Mouse (Mus musculus): ENCODE measurements around the gene Fars2. TPM values are rescaled to one million over a fixed set of nuclear protein-coding genes. Genes with fewer than 3 reads are reported as not detected.

Gene Fars2
- polyA plus RNA-seq, 1 experiment from 2014 or later: 31.4 TPM

GRCm38 (mm10) chr13:36679345-36679744 lies 562.1 kb downstream of the Fars2 start:
- DNase-seq (ENCODE audit: low read depth, low spot score) (no peak), ATAC-seq (no peak)
- ChIA-PET CTCF (no interaction called here), POLR2A (no interaction called here)
- in situ Hi-C loops (cut with MboI; ENCODE audit: low pct_unique_long_range_greater_than_20kb): no loop called here
- H3K27me3 ChIP-seq: peaks cover 11% of the 10 kb centered on the region
- TF ChIP-seq CTCF (IDR thresholded peaks at IDR 0.05): no peak

DNA sequence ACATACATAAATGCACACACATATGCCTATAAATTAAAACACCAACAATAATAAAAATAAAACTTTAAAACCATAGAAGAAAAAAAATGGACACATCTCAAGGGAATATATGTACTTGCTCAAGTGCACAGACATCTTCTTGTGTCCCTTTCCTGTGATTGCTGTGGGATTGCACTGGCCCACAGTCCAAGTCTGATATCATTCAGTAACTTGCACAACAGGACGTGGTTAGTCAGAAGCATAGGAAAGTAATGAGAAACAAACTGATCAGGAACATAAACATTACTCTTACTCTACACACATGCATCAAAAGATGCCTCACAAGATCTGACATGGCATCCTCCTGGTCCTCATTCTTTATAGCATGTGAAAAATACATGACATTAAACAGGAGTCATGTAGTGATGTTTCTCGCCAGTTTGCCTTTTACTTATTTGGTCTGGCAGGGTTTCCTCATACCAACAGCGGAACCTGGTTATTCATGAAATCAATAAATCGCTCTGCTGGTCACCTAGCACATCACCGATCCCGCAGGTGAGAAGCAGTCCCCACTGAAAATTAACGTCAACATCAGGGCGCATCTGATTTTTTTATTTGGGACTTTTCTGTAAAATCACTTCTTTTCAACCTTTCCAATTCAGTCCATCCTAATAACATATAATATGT lies 563.6 kb downstream of the Fars2 start:
- DNase-seq (ENCODE audit: low read depth, low spot score) (no peak), ATAC-seq (no peak)
- TF ChIP-seq CTCF (IDR thresholded peaks at IDR 0.05): no peak
- POLR2A ChIA-PET: no interaction called here
- CTCF ChIA-PET: no interaction called here
- H3K27me3 ChIP-seq: peaks cover 7% of the 10 kb centered on the region
- in situ Hi-C loops (cut with MboI; ENCODE audit: low pct_unique_long_range_greater_than_20kb): no loop called here

DNA sequence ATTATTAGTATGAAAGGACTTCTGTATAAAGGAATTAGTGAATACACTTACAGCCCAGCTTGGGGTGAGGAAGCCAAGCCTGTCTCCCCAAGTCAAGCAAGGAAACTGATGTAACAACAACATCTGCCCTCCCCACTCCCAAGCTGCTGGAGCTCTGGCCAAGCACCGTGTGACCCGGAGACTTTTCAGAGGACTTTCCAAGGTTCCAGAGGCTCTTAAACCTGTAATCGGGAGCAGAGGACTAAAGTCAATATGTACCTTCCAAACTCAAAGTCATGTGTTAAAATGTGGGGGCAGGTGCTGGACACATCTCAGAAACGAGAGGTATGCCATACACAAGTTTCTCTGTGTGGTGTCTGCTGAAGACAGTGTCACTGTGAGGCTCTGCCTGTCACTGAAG lies 566.4 kb downstream of the Fars2 start:
- DNase-seq (ENCODE audit: low read depth, low spot score): no peak

DNA sequence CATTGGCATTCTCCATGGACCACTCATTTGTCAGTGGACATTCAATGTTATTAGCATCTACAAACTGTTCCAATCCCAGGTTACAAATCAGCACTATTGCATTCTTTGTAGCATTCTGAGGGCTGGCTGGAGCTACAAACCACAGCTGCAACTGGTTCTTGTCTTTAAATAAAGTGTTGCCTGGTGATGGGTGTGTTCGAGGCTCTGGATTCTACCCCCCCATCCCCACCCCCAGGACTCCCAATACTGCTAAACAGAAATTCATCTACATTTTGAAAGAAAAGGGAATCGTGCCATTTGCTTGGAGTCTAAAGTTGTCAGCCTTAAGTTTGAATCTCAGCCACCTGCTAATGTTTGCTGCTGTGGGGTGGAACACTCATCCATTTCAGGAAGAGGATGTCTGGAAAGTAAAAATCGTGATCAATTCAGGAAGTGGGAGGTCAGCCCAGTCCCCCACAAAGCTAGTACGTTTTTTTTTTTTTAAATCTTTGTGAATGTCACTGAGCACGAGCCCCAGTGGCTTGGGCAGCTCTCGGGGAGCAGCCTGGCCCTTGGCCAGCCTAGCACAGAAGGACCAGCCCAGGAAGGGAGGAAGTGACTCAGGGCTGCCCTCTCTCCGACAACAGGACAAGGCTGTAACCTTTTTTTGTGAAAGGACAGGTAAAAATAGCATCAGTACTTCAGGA lies 578.4 kb downstream of the Fars2 start:
- in situ Hi-C loops (cut with MboI; ENCODE audit: low pct_unique_long_range_greater_than_20kb): no loop called here
- H3K27me3 ChIP-seq: no peaks in the 10 kb centered on the region
- POLR2A ChIA-PET: no interaction called here
- ATAC-seq: no peak
- CTCF ChIA-PET: no interaction called here
- DNase-seq (ENCODE audit: low read depth, low spot score): peak; percentile 3
- TF ChIP-seq CTCF (IDR thresholded peaks at IDR 0.05): no peak

More for the DNA sequence above, 566.4 kb downstream of the Fars2 start:
- TF ChIP-seq CTCF (IDR thresholded peaks at IDR 0.05): no peak
- ChIA-PET CTCF (no interaction called here), POLR2A (no interaction called here)
- no peaks in the 10 kb centered on the region for H3K27me3 ChIP-seq
- in situ Hi-C loops (cut with MboI; ENCODE audit: low pct_unique_long_range_greater_than_20kb): no loop called here
- no peak for ATAC-seq

DNA sequence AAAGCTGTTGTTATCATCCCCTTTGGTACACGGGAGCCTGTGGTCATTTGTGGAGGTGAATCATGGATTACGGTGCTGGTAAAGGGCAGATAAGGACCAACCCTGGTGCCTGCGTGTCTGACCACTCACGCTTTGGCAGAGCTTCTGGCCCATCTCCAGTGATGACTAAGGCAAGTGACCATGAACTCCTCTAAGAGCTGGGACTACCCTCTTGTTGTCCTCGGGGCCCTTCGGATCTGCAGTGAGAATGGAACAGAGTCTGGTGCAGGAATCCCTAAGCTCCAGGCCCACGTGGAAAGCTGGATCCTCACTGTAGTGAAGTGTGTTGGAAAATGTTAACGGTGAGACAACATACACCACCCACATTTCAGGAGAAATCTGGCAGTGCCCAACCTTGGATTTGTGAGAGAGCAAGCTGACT lies 579.1 kb downstream of the Fars2 start:
- ChIA-PET POLR2A (no interaction called here), CTCF (interaction anchor here (0.6 kb wide), 1 partner anchor 61 kb away, joined by 3 read pairs; no protein-coding TSS in a partner anchor)
- DNase-seq (ENCODE audit: low read depth, low spot score) (peak; percentile 19), ATAC-seq (no peak)
- no peak for TF ChIP-seq CTCF (IDR thresholded peaks at IDR 0.05)
- no peaks in the 10 kb centered on the region for H3K27me3 ChIP-seq
- in situ Hi-C loops (cut with MboI; ENCODE audit: low pct_unique_long_range_greater_than_20kb): no loop called here

GRCm38 (mm10) chr13:36707088-36707690 lies 590.0 kb downstream of the Fars2 start:
- no peak for TF ChIP-seq CTCF (IDR thresholded peaks at IDR 0.05)
- H3K27me3 ChIP-seq: no peaks in the 10 kb centered on the region
- ATAC-seq: no peak
- in situ Hi-C loops (cut with MboI; ENCODE audit: low pct_unique_long_range_greater_than_20kb): no loop called here
- CTCF ChIA-PET: interaction anchor here (0.8 kb wide), 1 partner anchor 8 kb away, joined by 3 read pairs; no protein-coding TSS in a partner anchor
- POLR2A ChIA-PET: no interaction called here
- DNase-seq (ENCODE audit: low read depth, low spot score): no peak

DNA sequence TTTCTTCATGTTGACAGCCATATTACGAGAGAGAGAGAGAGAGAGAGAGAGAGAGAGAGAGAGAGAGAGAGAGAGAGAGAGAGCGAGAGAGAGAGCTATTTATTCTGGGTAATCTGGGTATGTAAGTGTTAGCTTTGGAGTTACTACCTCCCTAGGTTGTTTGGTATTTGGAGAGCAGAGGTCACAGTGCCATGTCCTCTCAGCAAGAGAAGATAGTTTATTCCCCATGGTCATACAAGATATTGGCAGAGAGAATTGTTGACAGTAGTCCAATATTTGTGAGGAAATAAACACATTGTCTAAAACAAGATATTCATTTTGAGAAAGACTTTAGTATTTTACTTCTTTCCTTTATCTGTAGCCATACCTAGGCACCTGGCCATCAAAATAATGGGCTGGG lies 596.9 kb downstream of the Fars2 start:
- CTCF ChIA-PET: no interaction called here
- no peak for TF ChIP-seq CTCF (IDR thresholded peaks at IDR 0.05)
- DNase-seq (ENCODE audit: low read depth, low spot score) (no peak), ATAC-seq (no peak)
- in situ Hi-C loops (cut with MboI; ENCODE audit: low pct_unique_long_range_greater_than_20kb): no loop called here
- POLR2A ChIA-PET: no interaction called here
- H3K27me3 ChIP-seq: no peaks in the 10 kb centered on the region

- CTCF ChIA-PET: no interaction called here
- no peak for ATAC-seq
- no peaks in the 10 kb centered on the region for H3K27me3 ChIP-seq
- DNase-seq (ENCODE audit: low read depth, low spot score): no peak
- TF ChIP-seq CTCF (IDR thresholded peaks at IDR 0.05): no peak
- in situ Hi-C loops (cut with MboI; ENCODE audit: low pct_unique_long_range_greater_than_20kb): no loop called here
- POLR2A ChIA-PET: no interaction called here
Observed at GRCm38 (mm10) chr13:36716708-36717107, 599.5 kb downstream of the Fars2 start.

DNA sequence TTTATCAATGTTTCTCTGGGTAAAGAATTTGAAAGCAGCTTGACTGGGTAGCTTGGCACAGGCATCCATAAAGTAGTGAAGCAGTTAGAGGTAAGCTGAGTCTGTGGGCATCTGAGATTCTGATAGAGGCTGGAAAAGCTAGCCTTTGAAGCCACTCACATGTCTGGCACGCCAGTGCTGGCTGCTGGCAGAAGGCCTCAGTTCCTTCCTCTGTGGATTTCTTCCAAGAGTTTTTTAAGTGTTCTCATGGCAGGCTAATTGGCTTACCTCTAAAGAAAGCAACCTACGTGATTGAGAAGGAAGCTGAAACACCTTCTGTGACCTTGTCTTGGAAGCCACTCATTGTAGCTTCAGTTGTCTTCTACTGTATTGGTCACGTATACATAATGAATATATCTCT lies 600.2 kb downstream of the Fars2 start:
- no peak for ATAC-seq
- TF ChIP-seq CTCF (IDR thresholded peaks at IDR 0.05): no peak
- no peaks in the 10 kb centered on the region for H3K27me3 ChIP-seq
- DNase-seq (ENCODE audit: low read depth, low spot score): no peak
- POLR2A ChIA-PET: no interaction called here
- in situ Hi-C loops (cut with MboI; ENCODE audit: low pct_unique_long_range_greater_than_20kb): no loop called here
- CTCF ChIA-PET: no interaction called here

GRCm38 (mm10) chr13:36720297-36721017 lies 603.2 kb downstream of the Fars2 start:
- DNase-seq (ENCODE audit: low read depth, low spot score): no peak
- in situ Hi-C loops (cut with MboI; ENCODE audit: low pct_unique_long_range_greater_than_20kb): no loop called here
- ChIA-PET POLR2A (no interaction called here), CTCF (no interaction called here)
- no peak for ATAC-seq
- TF ChIP-seq CTCF (IDR thresholded peaks at IDR 0.05): no peak
- no peaks in the 10 kb centered on the region for H3K27me3 ChIP-seq

DNA sequence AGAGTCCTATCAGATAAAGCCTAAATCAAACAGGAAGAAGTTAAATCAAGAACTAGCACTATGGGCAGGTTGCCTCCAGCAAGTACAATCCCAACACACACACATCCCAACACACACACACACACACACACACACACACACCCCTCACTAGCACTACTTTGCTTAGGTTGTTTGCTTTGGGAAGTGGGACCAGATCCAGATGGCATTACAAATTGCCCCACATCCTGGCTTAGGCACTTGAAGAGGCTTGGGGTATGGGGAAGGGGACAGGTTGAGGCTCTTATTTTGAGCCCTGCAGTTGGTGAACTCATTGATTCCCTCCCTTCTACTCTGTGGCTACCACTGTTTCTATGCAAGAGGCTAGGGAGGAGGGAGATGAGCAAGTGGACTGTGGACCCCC lies 605.1 kb downstream of the Fars2 start:
- peaks cover 3% of the 10 kb centered on the region for H3K27me3 ChIP-seq
- ATAC-seq: no peak
- POLR2A ChIA-PET: no interaction called here
- in situ Hi-C loops (cut with MboI; ENCODE audit: low pct_unique_long_range_greater_than_20kb): no loop called here
- no peak for TF ChIP-seq CTCF (IDR thresholded peaks at IDR 0.05)
- no peak for DNase-seq (ENCODE audit: low read depth, low spot score)
- CTCF ChIA-PET: no interaction called here

Measured in Patski (cell line).